9 mouse cellular contexts compared by ENCODE assay signal in genomic region chr1:177188708-177189107, GRCm38 (mm10).
DNase-seq lines count a peak whose midpoint lies in the region; ATAC-seq lines count a peak whose summit lies in the region.
"Had no signal": no experiment of that assay in that cellular context is flagged by ENCODE, and none has a peak within 500 bp of the region (broad histone marks: within the 10 kb centered on the region; RNA-seq: fewer than 3 reads in every experiment).

No protein-coding gene starts in this region.

- no peaks in the 10 kb centered on the region for H3K27me3 ChIP-seq in forebrain, embryonic 11.5 days (ENCODE audit: control insufficient read depth, insufficient read depth, low read length)
- H3K27me3 ChIP-seq in forebrain, embryonic 10.5 days (ENCODE audit: poor library complexity, severe bottlenecking), result no peaks in the 10 kb centered on the region
- no peaks in the 10 kb centered on the region for H3K27me3 ChIP-seq in forebrain, embryonic 15.5 days
- H3K27me3 ChIP-seq in kidney, embryonic 15.5 days, result no peaks in the 10 kb centered on the region
- H3K27me3 ChIP-seq in midbrain, embryonic 10.5 days (ENCODE audit: low read depth, poor library complexity, severe bottlenecking), result no peaks in the 10 kb centered on the region
- H3K27me3 ChIP-seq: megakaryocyte, embryonic 14.5 days had no signal

- H3K4me3 ChIP-seq in forebrain, embryonic 11.5 days (ENCODE audit: low read depth, low read length), result no peak overlapping the region
- no peak overlapping the region for H3K4me3 ChIP-seq in forebrain, embryonic 10.5 days
- H3K4me3 ChIP-seq in forebrain, embryonic 15.5 days, result no peak overlapping the region
- no peak overlapping the region for H3K4me3 ChIP-seq in kidney, embryonic 15.5 days (replicated peaks)
- no peak overlapping the region for H3K4me3 ChIP-seq in midbrain, embryonic 10.5 days
- H3K4me3 ChIP-seq: megakaryocyte, embryonic 14.5 days had no signal

- H3K4me1 ChIP-seq in forebrain, embryonic 11.5 days (replicated peaks; ENCODE audit: control insufficient read depth, insufficient read depth, low read length), result peaks cover 4% of the 10 kb centered on the region; the same call in 1 of the 2 replicates
- H3K4me1 ChIP-seq in forebrain, embryonic 10.5 days, result peaks cover 26% of the 10 kb centered on the region
- H3K4me1 ChIP-seq in forebrain, embryonic 15.5 days, result peaks cover 12% of the 10 kb centered on the region; the same call in 1 of the 2 replicates
- H3K4me1 ChIP-seq in kidney, embryonic 15.5 days, result no peaks in the 10 kb centered on the region
- peaks cover 39% of the 10 kb centered on the region for H3K4me1 ChIP-seq in midbrain, embryonic 10.5 days

- 45% methylated on average over 3 of the region's 3 CpGs for WGBS in forebrain, embryonic 11.5 days
- WGBS in forebrain, embryonic 10.5 days, result 47% methylated on average over 3 of the region's 3 CpGs
- WGBS in forebrain, embryonic 15.5 days, result 8% methylated on average over 3 of the region's 3 CpGs
- WGBS in kidney, embryonic 15.5 days, result 42% methylated on average over 3 of the region's 3 CpGs
- WGBS in midbrain, embryonic 10.5 days, result 53% methylated on average over 3 of the region's 3 CpGs

- no peak overlapping the region for H3K4me2 ChIP-seq in forebrain, embryonic 11.5 days (ENCODE audit: low read depth, low read length, severe bottlenecking)
- H3K4me2 ChIP-seq in forebrain, embryonic 15.5 days (replicated peaks), result no peak overlapping the region
- H3K4me2 ChIP-seq in kidney, embryonic 15.5 days, result no peak overlapping the region

- H3K27ac ChIP-seq in forebrain, embryonic 11.5 days (ENCODE audit: low read depth, low read length), result no peak overlapping the region
- H3K27ac ChIP-seq in forebrain, embryonic 10.5 days, result no peak overlapping the region
- no peak overlapping the region for H3K27ac ChIP-seq in forebrain, embryonic 15.5 days (replicated peaks)
- no peak overlapping the region for H3K27ac ChIP-seq in kidney, embryonic 15.5 days
- no peak overlapping the region for H3K27ac ChIP-seq in midbrain, embryonic 10.5 days (replicated peaks)

- no peaks in the 10 kb centered on the region for H3K9me3 ChIP-seq in forebrain, embryonic 11.5 days (ENCODE audit: control insufficient read depth, low read length)
- H3K9me3 ChIP-seq in forebrain, embryonic 10.5 days, result no peaks in the 10 kb centered on the region
- H3K9me3 ChIP-seq in forebrain, embryonic 15.5 days, result no peaks in the 10 kb centered on the region
- H3K9me3 ChIP-seq in kidney, embryonic 15.5 days (replicated peaks), result no peaks in the 10 kb centered on the region
- H3K9me3 ChIP-seq in midbrain, embryonic 10.5 days (replicated peaks), result no peaks in the 10 kb centered on the region
- H3K9me3 ChIP-seq: megakaryocyte, embryonic 14.5 days had no signal

- peak; percentile 91 for ATAC-seq in forebrain, embryonic 11.5 days (replicated peaks; ENCODE audit: low FRiP score)
- peak; percentile 94 for ATAC-seq in forebrain, embryonic 15.5 days (replicated peaks)
- ATAC-seq in kidney, embryonic 15.5 days (replicated peaks; ENCODE audit: low FRiP score), result peak; percentile 80; the same call in 1 of the 2 replicates

- no peak overlapping the region for H3K9ac ChIP-seq in forebrain, embryonic 11.5 days (ENCODE audit: low read length)
- no peak overlapping the region for H3K9ac ChIP-seq in forebrain, embryonic 15.5 days (replicated peaks)
- no peak overlapping the region for H3K9ac ChIP-seq in kidney, embryonic 15.5 days

- no peaks in the 10 kb centered on the region for H3K36me3 ChIP-seq in forebrain, embryonic 11.5 days (ENCODE audit: control insufficient read depth, insufficient read depth, low read length)
- H3K36me3 ChIP-seq in forebrain, embryonic 10.5 days (replicated peaks), result 0 out of 2 replicates have a peak, but pooled peaks cover 2% of the 10 kb centered on the region
- H3K36me3 ChIP-seq in forebrain, embryonic 15.5 days, result no peaks in the 10 kb centered on the region
- no peaks in the 10 kb centered on the region for H3K36me3 ChIP-seq in kidney, embryonic 15.5 days
- H3K36me3 ChIP-seq in midbrain, embryonic 10.5 days, result peaks cover 12% of the 10 kb centered on the region; the same call in 1 of the 2 replicates

- DNase-seq in forebrain, embryonic 11.5 days (ENCODE audit: low spot score), result no peak
- DNase-seq in forebrain, embryonic 10.5 days (ENCODE audit: extremely low spot score, low spot score), result no peak
- peak; percentile 78 for DNase-seq in A20 (ENCODE audit: low read depth, low spot score)
- DNase-seq in c-Kit-positive CD71-positive TER-119-negative erythroid progenitor cells, embryonic 14.5 days (ENCODE audit: low read depth), result peak; percentile 21
- peak; percentile 17 for DNase-seq in midbrain, embryonic 10.5 days (ENCODE audit: low spot score)
- peak; percentile 21 for DNase-seq in thymus, postnatal 25 days

Comparison
In these comparisons a context has a peak if more than half of its experiments do, and no peak if none do; other contexts are left out.
1. DNase-seq: peak in A20 (single experiment), c-Kit-positive CD71-positive TER-119-negative erythroid progenitor cells, embryonic 14.5 days (single experiment), midbrain, embryonic 10.5 days (single experiment) and thymus, postnatal 25 days (single experiment); none in forebrain, embryonic 11.5 days (single experiment) and forebrain, embryonic 10.5 days (single experiment).
2. Peak in every context shown above with its lines, with median percentiles within 50 percentile points of each other: ATAC-seq.